Mouse (Mus musculus) liver, embryonic 14.5 days (tissue): ENCODE data around the gene Usp36. TPM values are rescaled to one million over a fixed set of nuclear protein-coding genes. Genes with fewer than 3 reads are reported as not detected.

ENCODE experiments used
- ATAC-seq: fragments of 200-750 bp; cut with Nextera tagmentation; 2 replicates; pipeline ENCODE4 v1.8.0; 2017; ENCODE audit warnings: moderate number of reproducible peaks, mild to moderate bottlenecking, moderate library complexity; ENCODE audit not compliant: insufficient read depth
- DNase-seq, 3 experiments: peaks; one replicate each; pipeline ENCODE4 v3.0.0-alpha.2; 2012 to 2013; ENCODE audit warnings: low read depth in 3 of 3, low spot score in 3 of 3
- H3K27ac ChIP-seq: fragments of 300-500 bp; sonication (generic); 2 replicates; pipeline ENCODE4 v1.5.1; 2014; ENCODE audit warnings: moderate library complexity, mild to moderate bottlenecking, control low read depth, inconsistent platforms
- H3K27me3 ChIP-seq: fragments of 300-500 bp; sonication (generic); 2 replicates; pipeline ENCODE4 v1.6.1; 2014; ENCODE audit warnings: mild to moderate bottlenecking, low read length, moderate library complexity; ENCODE audit not compliant: control insufficient read depth, insufficient read depth
- H3K36me3 ChIP-seq: fragments of 300-500 bp; sonication (generic); replicated peaks from 2 replicates; pipeline ENCODE4 v1.6.1; 2014; ENCODE audit warnings: low read depth; ENCODE audit not compliant: control insufficient read depth, insufficient read depth
- H3K4me1 ChIP-seq, 2 experiments: fragments of 200-500 bp in 1 of 2; fragments of 300-500 bp in 1 of 2; sonication (generic) in 1 of 2; replicated peaks; 2 replicates each; pipeline ENCODE4 v1.6.1; 2012 to 2014; ENCODE audit warnings: antibody characterized with exemption in 1 of 2, inconsistent platforms in 1 of 2, low read length in 1 of 2; ENCODE audit not compliant: control insufficient read depth in 2 of 2, insufficient read depth in 2 of 2
- H3K4me2 ChIP-seq: fragments of 300-500 bp; sonication (generic); 2 replicates; pipeline ENCODE4 v1.6.1; 2014; ENCODE audit warnings: low read depth, mild to moderate bottlenecking, control low read depth, moderate library complexity
- H3K4me3 ChIP-seq, 2 experiments: fragments of 200-500 bp in 1 of 2; fragments of 300-500 bp in 1 of 2; sonication (generic) in 1 of 2; 2 replicates each; pipeline ENCODE4 v1.5.1; 2012 to 2014; ENCODE audit warnings: low read depth in 2 of 2, low read length in 2 of 2, mild to moderate bottlenecking in 2 of 2, control low read depth in 1 of 2, inconsistent platforms in 1 of 2, moderate library complexity in 1 of 2; ENCODE audit not compliant: insufficient read depth in 1 of 2
- H3K9ac ChIP-seq: fragments of 300-500 bp; sonication (generic); replicated peaks from 2 replicates; pipeline ENCODE4 v1.6.1; 2014; ENCODE audit warnings: mild to moderate bottlenecking, control low read depth, moderate library complexity
- H3K9me3 ChIP-seq: fragments of 300-500 bp; sonication (generic); 2 replicates; pipeline ENCODE4 v1.6.1; 2016; ENCODE audit warnings: low read length, mixed read lengths; ENCODE audit not compliant: control insufficient read depth
- CTCF ChIP-seq: IDR thresholded peaks from 2 replicates; pipeline ENCODE4 v1.5.1; 2016; ENCODE audit warnings: antibody characterized with exemption, low read depth, control low read depth
- EP300 ChIP-seq: IDR thresholded peaks from 2 replicates; pipeline ENCODE4 v1.6.1; 2016; ENCODE audit warnings: antibody characterized with exemption, low read depth
- WGBS: fragments of 180-500 bp; shearing (Covaris S2); extraction: QIAGEN DNeasy Blood & Tissue Kit; methylation state at CpG from one replicate; pipeline ENCODE4 v1.1.7; 2014; ENCODE audit not compliant: insufficient replicate concordance; 5-methylcytosine and 5-hydroxymethylcytosine counted together
- polyA plus RNA-seq, 2 experiments: library from polyadenylated mRNA; depleted of rRNA in 1 of 2; stranded (reverse) in 1 of 2; unstranded in 1 of 2; fragments of >200 nt; fragmentation: Nextera tagmentation in 1 of 2; extraction: Ambion mirVana in 1 of 2; gene quantifications; 2 replicates each; pipeline versions ENCODE4 v1.2.1 to v1.2.3; 2012 to 2014

Usp36 gene
- polyA plus RNA-seq, 2 experiments = 4.1 to 5.3 TPM

DNA sequence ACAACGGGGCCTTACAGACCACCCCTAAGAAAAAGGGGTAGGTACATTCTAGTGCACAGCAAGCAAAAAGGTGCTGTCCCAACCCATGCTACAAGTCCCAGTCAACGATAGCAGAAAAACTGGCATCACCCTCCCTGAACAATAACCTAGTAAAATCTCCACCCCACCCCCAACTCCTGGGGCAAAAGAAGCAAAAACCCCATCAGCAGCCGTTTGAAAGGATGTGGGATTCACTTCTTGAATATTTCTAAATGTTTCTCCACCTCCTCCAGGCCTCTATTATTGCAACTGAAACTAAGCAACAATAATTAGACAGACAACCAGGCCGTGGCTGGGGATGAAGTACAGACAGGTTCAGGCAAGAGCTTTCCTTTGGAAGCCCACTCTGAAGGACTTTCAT, 49.7 kb downstream of the Usp36 start:
- 50% methylated on average over 4 of the region's 4 CpGs for WGBS
- Histone ChIP-seq H3K4me1 (peaks cover 0 to 13% of the 10 kb centered on the region in 2 experiments; a peak in 2 of 4 replicates), H3K27ac (no peak overlapping the region), H3K9ac (no peak overlapping the region), H3K9me3 (no peaks in the 10 kb centered on the region), H3K4me3 (no peak overlapping the region), H3K4me2 (no peak overlapping the region), H3K36me3 (no peaks in the 10 kb centered on the region), H3K27me3 (no peaks in the 10 kb centered on the region)
- TF ChIP-seq EP300 (no peak), CTCF (no peak)
- no peak for ATAC-seq
- DNase-seq = no peak

DNA sequence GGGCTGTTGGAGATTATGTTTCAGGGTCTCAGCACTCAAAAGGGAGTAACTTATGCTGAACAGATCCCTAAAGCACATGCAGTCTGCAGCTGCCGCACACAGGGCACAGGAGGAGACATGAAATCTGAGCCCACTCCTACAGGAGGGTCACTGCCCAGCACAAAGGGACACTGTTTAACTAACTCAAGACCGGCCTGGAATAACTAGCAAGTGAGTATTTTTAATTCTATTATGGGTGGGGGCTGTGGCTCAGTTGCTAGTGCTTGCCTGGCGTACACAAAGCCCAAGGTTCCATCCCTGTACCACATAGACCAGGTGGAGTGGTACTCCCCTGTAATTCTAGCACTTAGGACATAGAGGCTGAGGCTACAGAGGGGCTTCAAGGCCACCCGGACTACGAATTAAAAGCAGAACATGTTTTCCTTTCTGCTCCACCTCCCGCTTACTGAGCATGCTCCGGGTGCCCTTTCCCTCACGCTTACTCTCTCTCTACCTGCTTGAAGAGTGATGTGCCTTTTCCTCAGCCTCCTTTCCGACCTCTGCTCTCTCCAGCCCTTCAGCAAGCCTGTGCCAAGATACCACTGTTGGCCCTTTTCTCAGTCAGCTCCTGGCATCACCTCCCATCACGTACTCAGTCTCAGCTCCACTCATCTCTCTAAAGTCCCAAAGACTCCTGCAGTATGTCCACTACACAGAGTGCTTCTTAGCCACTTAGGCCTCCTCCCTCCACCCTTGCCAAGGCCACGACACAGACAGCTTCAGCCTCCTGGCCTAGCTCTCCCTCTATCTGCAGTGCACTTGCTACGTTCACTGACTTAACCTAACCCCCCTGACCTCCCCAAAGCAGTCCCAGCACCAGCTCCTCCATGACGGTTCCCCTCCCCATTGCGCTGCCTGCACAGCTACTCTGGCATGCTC, 50.5 kb downstream of the Usp36 start:
- H3K36me3 ChIP-seq = no peaks in the 10 kb centered on the region
- H3K27me3 ChIP-seq = no peaks in the 10 kb centered on the region
- H3K27ac ChIP-seq = no peak overlapping the region
- H3K9me3 ChIP-seq = no peaks in the 10 kb centered on the region
- DNase-seq = no peak
- peaks cover 0 to 13% of the 10 kb centered on the region in 2 experiments; a peak in 2 of 4 replicates for H3K4me1 ChIP-seq
- H3K9ac ChIP-seq = no peak overlapping the region
- 64% methylated on average over 14 of the region's 14 CpGs for WGBS
- H3K4me3 ChIP-seq = no peak overlapping the region
- no peak for ATAC-seq
- H3K4me2 ChIP-seq = no peak overlapping the region
- no peak for TF ChIP-seq CTCF
- TF ChIP-seq EP300 = no peak

DNA sequence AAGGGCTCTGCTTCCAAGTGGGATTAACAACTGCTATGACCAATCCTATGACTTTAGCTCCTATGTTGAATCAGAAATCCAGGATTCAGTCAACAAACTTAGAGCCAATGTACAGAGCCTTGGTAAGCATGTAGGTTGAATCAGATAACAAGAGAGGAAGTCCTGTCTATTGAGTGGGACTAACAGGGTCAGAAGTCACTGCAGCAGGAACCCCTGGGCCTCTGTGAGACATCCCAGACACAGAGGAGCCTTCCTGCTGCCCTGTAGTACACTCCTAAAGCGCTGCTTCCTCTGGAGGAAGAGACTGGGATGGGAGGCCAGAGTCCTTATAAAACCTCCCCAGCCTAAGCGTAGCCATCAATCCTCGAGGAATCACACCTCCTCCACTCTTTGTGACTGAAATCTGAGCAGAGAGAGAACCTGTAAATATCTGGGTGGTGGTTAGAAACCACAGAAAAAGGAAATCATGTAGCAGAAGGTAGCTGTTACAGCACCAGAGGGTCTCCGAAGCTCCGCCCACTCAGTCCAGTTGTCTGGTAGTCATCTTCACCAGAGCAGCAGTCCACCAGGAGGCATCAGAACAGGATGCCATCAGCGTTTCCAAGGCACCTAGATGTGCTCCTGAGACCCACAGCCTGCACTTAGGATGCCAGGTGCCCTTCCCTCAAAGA, 53.4 kb downstream of the Usp36 start:
- Histone ChIP-seq H3K36me3 (no peaks in the 10 kb centered on the region), H3K4me2 (no peak overlapping the region), H3K9me3 (no peaks in the 10 kb centered on the region), H3K27ac (no peak overlapping the region), H3K27me3 (no peaks in the 10 kb centered on the region), H3K4me3 (no peak overlapping the region), H3K9ac (no peak overlapping the region), H3K4me1 (peaks cover 0 to 11% of the 10 kb centered on the region in 2 experiments; a peak in 2 of 4 replicates)
- no peak for ATAC-seq
- DNase-seq = no peak
- WGBS = 21% methylated on average over 6 of the region's 6 CpGs
- TF ChIP-seq EP300 = no peak
- no peak for TF ChIP-seq CTCF

DNA sequence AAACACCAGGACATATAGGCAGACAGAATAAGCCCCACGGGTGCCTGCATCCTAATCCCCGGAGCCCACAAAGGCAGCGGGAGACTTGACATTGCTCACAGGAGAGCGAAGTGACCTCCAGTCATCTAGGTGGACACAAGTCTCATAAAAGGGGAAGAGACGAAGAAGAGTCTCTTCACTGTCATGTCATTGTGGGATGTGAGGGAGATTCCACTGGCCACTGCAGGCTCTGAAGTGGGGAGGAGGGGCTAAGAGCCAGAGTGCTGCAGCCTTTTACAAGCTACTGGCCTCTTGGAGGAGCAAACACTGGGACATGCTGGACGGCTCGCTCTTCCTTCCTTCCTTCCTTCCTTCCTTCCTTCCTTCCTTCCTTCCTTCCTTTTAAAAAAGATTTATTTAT, 55.1 kb downstream of the Usp36 start:
- DNase-seq (no peak), ATAC-seq (no peak)
- Histone ChIP-seq H3K9me3 (no peaks in the 10 kb centered on the region), H3K4me3 (no peak overlapping the region), H3K36me3 (no peaks in the 10 kb centered on the region), H3K9ac (no peak overlapping the region), H3K4me2 (no peak overlapping the region), H3K27ac (no peak overlapping the region), H3K4me1 (peaks cover 0 to 18% of the 10 kb centered on the region in 2 experiments; a peak in 2 of 4 replicates), H3K27me3 (no peaks in the 10 kb centered on the region)
- TF ChIP-seq EP300 (no peak), CTCF (no peak)
- 58% methylated on average over 7 of the region's 7 CpGs for WGBS

DNA sequence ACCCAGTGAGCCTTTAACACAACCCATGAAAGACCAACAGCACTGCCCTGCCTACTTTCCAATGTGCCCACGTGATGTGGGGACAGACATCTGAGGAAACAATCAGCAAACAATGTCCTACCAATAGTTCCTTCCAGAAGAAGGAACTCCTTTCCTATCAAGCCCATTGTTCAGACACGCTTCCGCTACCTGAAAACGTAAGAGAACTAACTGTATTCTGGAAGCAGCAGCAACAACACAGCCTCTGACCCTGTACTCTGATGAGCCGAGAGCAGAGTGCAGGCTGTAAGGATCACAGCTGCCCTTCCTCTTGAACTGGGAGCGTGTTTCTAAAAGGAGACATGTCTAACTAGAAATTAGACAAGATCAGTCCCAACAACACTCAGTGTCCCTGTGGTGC, 55.5 kb downstream of the Usp36 start:
- Histone ChIP-seq H3K27ac (no peak overlapping the region), H3K4me3 (no peak overlapping the region), H3K9me3 (no peaks in the 10 kb centered on the region), H3K4me1 (peaks cover 0 to 18% of the 10 kb centered on the region in 2 experiments; a peak in 2 of 4 replicates), H3K4me2 (no peak overlapping the region), H3K36me3 (no peaks in the 10 kb centered on the region), H3K9ac (no peak overlapping the region), H3K27me3 (no peaks in the 10 kb centered on the region)
- DNase-seq = no peak
- 33% methylated on average over 6 of the region's 6 CpGs for WGBS
- no peak for ATAC-seq
- TF ChIP-seq CTCF (no peak), EP300 (no peak)
